Mouse (Mus musculus) liver, postnatal 0 days (tissue): Measurements from ENCODE around the gene H2-M10.1. TPM values are rescaled to one million over a fixed set of nuclear protein-coding genes. Genes with fewer than 3 reads are reported as not detected.
"Not testable (repeated sequence)": the region's sequence is repeated elsewhere in the genome, so short reads cannot be mapped to it uniquely, and the experiment has no call there.

ENCODE experiments used
- ATAC-seq: fragments of 200-750 bp; cut with Nextera tagmentation; 2 replicates; pipeline ENCODE4 v1.8.0; 2017; ENCODE audit warnings: mild to moderate bottlenecking, moderate library complexity
- DNase-seq: peaks from one replicate; pipeline ENCODE4 v3.0.0-alpha.2; 2016
- H3K27ac ChIP-seq: fragments of 300-500 bp; sonication (generic); 2 replicates; pipeline ENCODE4 v1.5.1; 2014; ENCODE audit warnings: antibody characterized with exemption, moderate library complexity, mild to moderate bottlenecking, low read depth
- H3K27me3 ChIP-seq: fragments of 300-500 bp; sonication (generic); 2 replicates; pipeline ENCODE4 v1.6.1; 2014; ENCODE audit warnings: low read length, control low read depth, mixed read lengths; ENCODE audit not compliant: insufficient read depth
- H3K36me3 ChIP-seq: fragments of 300-500 bp; sonication (generic); replicated peaks from 2 replicates; pipeline ENCODE4 v1.6.1; 2014; ENCODE audit warnings: mild to moderate bottlenecking, control low read depth, low read length, moderate library complexity, mixed read lengths; ENCODE audit not compliant: insufficient read depth
- H3K4me1 ChIP-seq: fragments of 300-500 bp; sonication (generic); 2 replicates; pipeline ENCODE4 v1.6.1; 2014; ENCODE audit warnings: antibody characterized with exemption, mild to moderate bottlenecking, control low read depth; ENCODE audit not compliant: insufficient read depth
- H3K4me2 ChIP-seq: fragments of 300-500 bp; sonication (generic); 2 replicates; pipeline ENCODE4 v1.6.1; 2014; ENCODE audit warnings: low read depth, mild to moderate bottlenecking, low read length, moderate library complexity, mixed read lengths
- H3K4me3 ChIP-seq: fragments of 300-500 bp; sonication (generic); 2 replicates; pipeline ENCODE4 v1.5.1; 2014; ENCODE audit warnings: low read depth, low read length
- H3K9ac ChIP-seq: fragments of 300-500 bp; sonication (generic); replicated peaks from 2 replicates; pipeline ENCODE4 v1.6.1; 2014; ENCODE audit warnings: mild to moderate bottlenecking, moderate library complexity
- H3K9me3 ChIP-seq: fragments of 300-500 bp; sonication (generic); 2 replicates; pipeline ENCODE4 v1.6.1; 2016; ENCODE audit warnings: mild to moderate bottlenecking, control low read depth, low read length, mixed read lengths
- CTCF ChIP-seq: sonication (generic); IDR thresholded peaks from 2 replicates; pipeline ENCODE4 v1.5.1; 2016; ENCODE audit warnings: antibody characterized with exemption, low read depth
- EP300 ChIP-seq: IDR thresholded peaks from 2 replicates; pipeline ENCODE4 v1.6.1; 2016; ENCODE audit warnings: antibody characterized with exemption, low read depth, mild to moderate bottlenecking
- WGBS: fragments of 180-500 bp; shearing (Covaris S2); extraction: QIAGEN DNeasy Blood & Tissue Kit; methylation state at CpG from one replicate; pipeline ENCODE4 v1.1.7; 2014; ENCODE audit not compliant: insufficient replicate concordance; 5-methylcytosine and 5-hydroxymethylcytosine counted together
- polyA plus RNA-seq: library from polyadenylated mRNA; unstranded; fragments of >200 nt; fragmentation: Nextera tagmentation; extraction: Ambion mirVana; gene quantifications from 2 replicates; pipeline ENCODE4 v1.2.1, GENCODE M21; 2015

The H2-M10.1 gene
- polyA plus RNA-seq, 1 experiment from 2014 or later = not detected

DNA sequence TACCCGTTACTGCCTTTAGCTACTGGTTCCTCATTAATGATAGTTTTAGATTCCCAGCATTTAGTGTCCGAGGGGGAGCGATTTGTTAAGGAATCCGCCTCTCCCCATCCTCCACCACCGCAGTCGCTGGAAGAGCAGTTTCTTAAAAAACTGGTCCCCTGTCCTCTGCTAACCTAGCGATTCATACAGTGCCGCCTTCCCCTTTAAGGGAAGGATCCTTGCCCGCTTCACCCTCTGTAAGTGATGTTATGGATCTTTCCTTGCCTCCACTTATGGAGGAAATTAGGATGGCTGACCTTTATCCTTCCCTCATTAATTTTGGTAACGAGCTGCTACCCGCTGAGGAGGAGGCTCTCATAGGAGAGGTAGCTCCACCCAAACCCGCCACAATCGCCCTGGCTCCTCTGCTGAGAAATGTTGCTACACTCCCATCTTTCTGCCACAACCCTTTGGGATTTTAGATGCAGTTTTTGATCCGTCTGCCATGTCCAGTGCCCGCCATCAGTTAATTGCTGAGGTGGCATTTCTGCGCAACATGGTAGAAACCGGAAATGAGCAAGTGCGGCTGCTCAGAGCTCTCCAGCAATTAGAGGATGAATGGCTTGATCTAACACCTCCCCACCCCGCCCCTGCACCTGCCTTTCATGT is 10.8 kb downstream of the H2-M10.1 start:
- DNase-seq (peak; percentile 18), ATAC-seq (no peak)
- Histone ChIP-seq H3K4me2 (peak overlapping the region; percentile 90), H3K27ac (no peak overlapping the region), H3K36me3 (no peaks in the 10 kb centered on the region), H3K4me1 (no peaks in the 10 kb centered on the region), H3K27me3 (0 out of 2 replicates have a peak, but pooled peaks cover 6% of the 10 kb centered on the region), H3K9ac (peak overlapping the region; percentile 38; the same call in 1 of the 2 replicates), H3K4me3 (peak overlapping the region; percentile 51), H3K9me3 (no peaks in the 10 kb centered on the region)
- TF ChIP-seq EP300 (no peak), CTCF (no peak)
- WGBS = 0% methylated on average over 19 of the region's 19 CpGs

DNA sequence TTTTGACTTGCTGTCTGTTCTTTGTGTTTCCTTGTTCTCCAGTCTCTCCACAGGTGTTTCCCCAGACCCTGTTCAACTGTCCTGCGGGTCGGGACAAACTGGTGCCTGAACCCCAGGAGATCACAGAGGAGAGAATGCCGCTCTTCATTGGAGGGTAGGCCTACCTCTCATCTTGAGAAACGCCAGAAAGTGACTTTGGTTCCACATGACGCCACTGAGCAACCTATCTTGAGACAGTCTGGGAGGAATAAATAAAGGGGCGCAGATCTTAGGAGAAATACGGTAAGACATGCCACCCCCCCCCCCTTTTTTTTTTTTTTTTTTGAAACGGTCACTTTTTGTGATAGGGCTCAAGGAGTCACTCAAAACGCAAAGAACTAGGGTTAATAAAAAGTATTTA is 11.4 kb downstream of the H2-M10.1 start:
- H3K4me3 ChIP-seq = peak overlapping the region; percentile 51
- H3K4me2 ChIP-seq = peak overlapping the region; percentile 90
- H3K9me3 ChIP-seq = no peaks in the 10 kb centered on the region
- TF ChIP-seq CTCF (no peak), EP300 (no peak)
- ATAC-seq (no peak), DNase-seq (no peak)
- no peaks in the 10 kb centered on the region for H3K36me3 ChIP-seq
- H3K9ac ChIP-seq = no peak overlapping the region
- 0 out of 2 replicates have a peak, but pooled peaks cover 6% of the 10 kb centered on the region for H3K27me3 ChIP-seq
- no peak overlapping the region for H3K27ac ChIP-seq
- H3K4me1 ChIP-seq = no peaks in the 10 kb centered on the region
- WGBS = 7% methylated on average over 9 of the region's 9 CpGs

DNA sequence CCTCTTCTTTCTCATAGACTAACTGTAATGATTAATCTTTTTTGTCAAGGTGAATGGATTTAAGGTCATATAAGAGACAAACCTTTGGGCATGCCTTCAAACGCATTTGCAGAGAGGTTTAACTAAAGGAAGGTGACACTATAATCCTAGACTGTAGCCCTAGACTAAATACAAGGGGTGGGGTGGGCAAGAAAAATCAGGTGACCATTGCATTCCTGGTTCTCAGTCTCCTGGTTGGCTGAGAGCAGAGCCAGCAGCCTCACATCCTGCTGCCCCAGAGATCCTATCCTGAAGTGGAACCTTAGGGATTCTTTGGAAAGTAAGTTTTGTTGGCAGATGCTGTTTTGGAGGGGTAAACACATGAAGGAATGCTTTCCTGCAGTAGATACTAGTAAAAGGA is 16.7 kb downstream of the H2-M10.1 start:
- H3K9ac ChIP-seq = no peak overlapping the region
- DNase-seq (no peak), ATAC-seq (no peak)
- H3K4me3 ChIP-seq = no peak overlapping the region
- H3K27me3 ChIP-seq = no peaks in the 10 kb centered on the region
- no peaks in the 10 kb centered on the region for H3K4me1 ChIP-seq
- no peak for TF ChIP-seq EP300
- no peak overlapping the region for H3K27ac ChIP-seq
- H3K36me3 ChIP-seq = no peaks in the 10 kb centered on the region
- 55% methylated on average over 1 of the region's 1 CpGs for WGBS
- no peak overlapping the region for H3K4me2 ChIP-seq
- no peaks in the 10 kb centered on the region for H3K9me3 ChIP-seq

DNA sequence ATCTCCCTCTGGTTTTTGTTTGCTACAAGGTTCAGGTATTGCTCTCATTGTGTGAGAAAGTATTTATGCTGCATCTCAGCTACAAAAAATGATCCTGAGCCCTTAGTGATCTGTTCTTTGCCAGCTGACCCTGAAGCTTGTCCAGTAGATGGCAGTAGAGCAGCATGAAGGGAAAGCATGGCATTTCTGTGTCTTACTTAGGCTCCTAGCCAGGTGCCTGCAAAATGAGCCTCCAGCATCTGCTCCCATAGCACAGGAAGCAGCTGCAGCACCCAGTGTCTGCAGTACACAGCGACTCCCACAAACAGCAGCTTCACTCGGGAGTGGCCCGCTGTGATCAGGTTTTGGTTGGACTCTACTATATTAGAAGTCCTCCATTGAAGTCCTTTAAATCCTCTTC is 17.1 kb downstream of the H2-M10.1 start:
- not testable (repeated sequence) for H3K4me2 ChIP-seq, H3K27me3 ChIP-seq, H3K4me3 ChIP-seq, H3K36me3 ChIP-seq, H3K9ac ChIP-seq, H3K27ac ChIP-seq, H3K4me1 ChIP-seq, H3K9me3 ChIP-seq, ATAC-seq
- TF ChIP-seq CTCF = peak; percentile 76
- peak; percentile 59 for DNase-seq
- 0% methylated on average over 3 of the region's 3 CpGs for WGBS

DNA sequence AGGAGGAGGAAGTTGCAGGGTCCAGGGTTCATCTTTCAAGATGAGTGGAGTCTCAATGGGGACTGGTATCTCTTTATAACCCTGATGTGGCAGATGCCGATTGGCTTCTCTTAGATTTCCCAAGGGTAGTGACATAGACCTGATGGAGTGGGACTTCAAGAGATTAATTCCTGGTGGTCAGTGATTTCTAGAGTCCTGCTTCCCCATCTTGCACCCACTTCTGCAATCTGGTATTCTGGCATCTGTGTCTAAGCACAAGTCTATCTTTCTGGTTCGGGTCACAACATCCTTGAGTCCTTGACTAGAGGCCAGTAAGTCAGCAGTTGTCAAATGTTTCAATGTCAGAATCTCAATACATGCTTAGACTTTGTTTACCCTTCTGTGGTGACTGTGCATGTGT is 39.6 kb downstream of the H2-M10.1 start, which contains the start of gene H2-M10.2:
Gene H2-M10.2 (minus strand): TSS at position 101 of the 400 bp plus-strand sequence.
- Histone ChIP-seq H3K9me3 (no peaks in the 10 kb centered on the region), H3K4me2 (no peak within 1 kb of the TSS), H3K36me3 (no peaks in the 10 kb centered on the region), H3K4me1 (no peaks in the 10 kb centered on the region), H3K27me3 (no peaks in the 10 kb centered on the region), H3K4me3 (no peak within 1 kb of the TSS), H3K9ac (no peak within 1 kb of the TSS), H3K27ac (no peak within 1 kb of the TSS)
- 78% methylated on average over 2 of the region's 2 CpGs for WGBS
- DNase-seq = no peak
- TF ChIP-seq CTCF (no peak), EP300 (no peak)
- no peak for ATAC-seq

DNA sequence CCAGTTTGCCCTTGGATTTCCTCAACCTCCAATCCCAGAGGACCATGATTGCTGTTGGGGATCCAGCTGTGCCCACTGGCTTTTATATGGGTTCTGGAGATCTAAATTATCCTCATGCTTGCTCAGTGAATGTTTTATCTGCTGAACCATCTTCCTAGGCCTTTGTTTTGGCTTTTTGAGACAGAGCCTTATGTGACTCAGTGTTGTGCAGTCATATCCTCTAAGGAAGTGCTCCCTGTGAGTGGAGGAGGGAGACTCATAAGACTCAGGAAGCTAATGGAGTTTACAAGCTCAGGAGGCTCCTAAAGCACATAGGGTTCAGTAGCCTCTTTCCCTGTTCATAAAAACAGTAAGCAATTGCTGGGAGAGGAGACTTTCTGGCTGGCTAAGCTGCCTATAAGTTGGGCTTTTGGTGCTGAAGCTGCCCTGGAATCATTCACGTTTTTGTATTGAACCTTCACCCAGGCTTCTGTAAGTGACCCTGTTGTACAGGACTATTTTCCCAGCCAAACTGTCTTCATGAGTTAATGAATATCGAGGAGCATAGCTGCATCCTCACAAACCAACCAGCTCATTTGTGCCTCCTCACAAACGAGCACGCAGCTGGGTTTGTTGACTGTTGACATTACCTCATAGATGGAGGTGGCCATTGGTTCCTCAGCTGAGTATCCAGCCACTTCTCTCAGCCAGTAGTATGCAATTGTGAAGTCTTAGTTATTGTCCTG is 44.3 kb downstream of the H2-M10.1 start:
- Histone ChIP-seq H3K36me3 (peaks cover 13% of the 10 kb centered on the region), H3K27me3 (no peaks in the 10 kb centered on the region), H3K9ac (no peak overlapping the region), H3K4me2 (no peak overlapping the region), H3K9me3 (no peaks in the 10 kb centered on the region), H3K27ac (no peak overlapping the region), H3K4me1 (no peaks in the 10 kb centered on the region), H3K4me3 (no peak overlapping the region)
- DNase-seq = no peak
- TF ChIP-seq EP300 (no peak), CTCF (no peak)
- no peak for ATAC-seq
- WGBS = 79% methylated on average over 4 of the region's 4 CpGs
